Mouse (Mus musculus): ENCODE results near the gene Zfp13. TPM values are rescaled to one million over a fixed set of nuclear protein-coding genes. Genes with fewer than 3 reads are reported as not detected.

The Zfp13 gene
- 37.1 and 44.1 TPM in 2 replicates for polyA plus RNA-seq (2012; rRNA removed)

DNA sequence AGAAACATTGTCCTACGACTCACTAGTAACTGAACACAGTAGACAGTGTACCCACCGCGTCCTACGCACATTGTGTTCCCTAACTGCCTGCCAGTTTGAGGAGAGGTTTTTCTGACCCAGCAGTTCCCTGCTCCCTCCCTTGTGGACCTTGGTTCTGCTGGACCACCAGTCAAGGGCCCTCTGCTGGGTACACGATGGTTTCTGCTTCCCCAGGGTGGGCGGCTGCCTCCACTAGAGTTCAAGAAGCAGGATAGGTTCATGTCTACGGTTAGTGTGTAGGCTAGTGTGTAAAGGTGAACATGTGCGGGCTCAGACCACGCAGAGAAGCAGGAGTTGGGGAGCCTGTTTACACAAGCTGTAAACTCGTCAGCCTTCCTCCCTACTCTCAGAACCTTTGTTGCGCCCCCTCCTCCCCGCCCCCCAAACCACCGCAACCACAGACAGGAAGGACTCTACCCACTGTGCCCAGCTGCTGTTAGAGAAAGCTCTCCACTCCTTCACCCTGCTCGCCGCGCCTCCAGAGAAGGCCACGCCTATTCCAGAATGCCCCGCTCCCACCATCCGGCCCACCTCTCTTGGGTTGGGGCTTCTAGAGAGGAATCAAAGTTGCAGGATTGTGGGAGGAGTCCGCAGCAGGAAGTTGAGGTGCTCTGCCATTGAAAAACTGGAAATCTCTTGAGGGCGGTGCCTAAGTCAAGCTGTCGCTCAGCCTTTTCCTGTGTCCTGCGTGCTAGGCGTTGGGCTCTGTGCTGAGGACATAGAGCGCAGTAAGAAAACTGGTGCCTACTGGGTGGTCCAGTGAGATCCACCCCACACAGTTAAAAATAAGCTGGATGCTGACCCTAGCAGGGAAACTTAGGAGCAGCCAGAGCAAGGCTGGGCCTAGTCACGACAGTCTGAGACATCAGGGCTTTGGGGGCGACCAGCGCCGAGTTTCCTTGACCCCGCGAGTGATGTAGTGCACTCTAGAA, at the start of gene Zfp13:
Zfp13 (minus strand) TSS at position 906 of the 971 bp plus-strand sequence.

DNA sequence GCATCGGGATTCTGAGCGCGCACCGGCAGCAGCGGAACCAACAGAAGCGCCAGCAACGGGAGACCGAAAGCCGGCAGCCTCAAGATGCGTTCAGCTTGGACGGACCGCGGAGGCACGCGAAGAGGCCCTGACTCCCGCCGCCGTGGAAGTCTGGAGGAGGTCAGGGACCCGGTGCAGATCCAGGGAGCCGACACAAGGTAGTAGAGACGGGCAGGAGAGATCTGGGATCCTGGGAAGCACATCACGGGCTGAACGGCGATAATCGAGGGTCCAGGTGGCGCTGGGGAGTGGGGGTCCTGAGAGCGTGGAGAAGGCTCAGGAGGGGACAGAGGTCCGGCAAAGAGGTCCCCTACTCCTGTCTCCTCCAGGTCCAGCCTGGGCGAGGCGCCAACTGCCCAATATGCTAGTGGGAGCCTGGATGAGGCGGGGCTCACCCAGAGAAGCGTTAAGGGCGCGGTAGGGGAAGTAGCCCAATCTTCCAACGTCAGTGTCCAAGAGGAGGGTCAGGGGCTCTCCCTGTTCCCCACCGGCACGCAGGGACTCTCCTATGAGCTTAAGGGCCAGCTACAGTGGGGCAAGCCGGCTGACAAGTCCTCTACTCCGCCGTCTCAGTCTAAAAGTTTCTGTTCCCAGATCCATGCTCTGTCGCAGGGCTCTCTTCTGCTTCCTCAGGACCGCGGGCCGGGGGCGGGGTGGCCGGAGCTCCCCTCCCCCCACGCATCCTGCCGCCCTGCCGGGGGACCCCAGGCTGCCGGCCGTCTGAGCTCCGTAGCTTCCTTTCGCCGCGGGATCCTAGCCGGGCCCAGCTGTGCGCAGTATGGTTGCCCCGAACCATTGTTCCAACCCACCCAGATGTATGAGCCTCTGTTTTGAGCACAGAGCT, 45.6 kb upstream of the Zfp13 start, which contains the start of gene Mmp25:
Mmp25 (minus strand) TSS at position 665 of the 883 bp plus-strand sequence.

DNA sequence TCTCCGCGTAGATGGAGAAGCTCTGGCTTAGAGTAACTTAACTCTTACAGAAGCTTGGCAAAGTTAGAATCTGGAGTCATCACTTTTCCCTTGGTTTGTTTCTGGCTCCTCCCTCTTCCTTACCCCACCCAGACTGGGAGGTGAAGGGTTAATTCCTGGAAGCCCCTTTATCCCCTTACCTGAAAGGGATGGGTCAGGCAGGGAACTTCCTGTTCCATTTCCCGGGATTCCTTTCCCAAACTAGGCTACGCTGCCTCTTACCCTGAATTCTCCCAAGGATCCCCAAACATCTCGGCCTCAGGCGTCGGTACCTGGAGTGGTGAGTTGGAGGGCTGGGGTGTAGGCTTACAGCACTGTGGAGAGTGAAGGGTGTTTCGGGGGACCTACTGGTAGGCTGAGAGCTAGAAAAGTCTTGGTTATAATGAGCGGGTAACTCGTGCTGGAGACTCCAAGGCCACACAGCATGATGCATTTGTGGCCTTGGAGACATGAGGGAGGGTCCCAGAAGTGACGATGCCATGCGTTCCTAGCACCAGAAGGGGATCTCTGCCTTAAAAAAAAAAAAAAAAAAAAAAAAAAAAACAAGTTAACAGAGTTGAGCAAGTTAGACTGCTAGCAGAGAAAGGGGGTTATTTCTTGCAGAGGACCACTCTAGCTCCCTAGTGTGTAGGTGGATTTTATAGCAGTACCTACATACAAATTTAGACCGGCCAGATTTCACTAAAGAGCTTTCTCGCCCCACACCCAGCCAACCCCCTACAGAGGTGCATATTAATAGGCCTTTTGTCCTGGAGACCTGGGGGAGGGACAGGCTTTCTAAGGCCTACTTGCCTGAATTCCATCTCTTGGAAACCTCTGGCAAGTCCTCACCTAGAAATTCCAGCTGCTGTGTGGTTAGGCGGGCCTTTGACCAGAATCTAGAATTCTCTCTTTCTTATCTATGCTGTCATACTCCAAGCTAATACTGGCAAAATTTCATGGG, 1.6 kb upstream of the Zfp13 start, which contains the start of gene Zscan10:
Zscan10 (plus strand) TSS at position 216 of the 982 bp plus-strand sequence.

DNA sequence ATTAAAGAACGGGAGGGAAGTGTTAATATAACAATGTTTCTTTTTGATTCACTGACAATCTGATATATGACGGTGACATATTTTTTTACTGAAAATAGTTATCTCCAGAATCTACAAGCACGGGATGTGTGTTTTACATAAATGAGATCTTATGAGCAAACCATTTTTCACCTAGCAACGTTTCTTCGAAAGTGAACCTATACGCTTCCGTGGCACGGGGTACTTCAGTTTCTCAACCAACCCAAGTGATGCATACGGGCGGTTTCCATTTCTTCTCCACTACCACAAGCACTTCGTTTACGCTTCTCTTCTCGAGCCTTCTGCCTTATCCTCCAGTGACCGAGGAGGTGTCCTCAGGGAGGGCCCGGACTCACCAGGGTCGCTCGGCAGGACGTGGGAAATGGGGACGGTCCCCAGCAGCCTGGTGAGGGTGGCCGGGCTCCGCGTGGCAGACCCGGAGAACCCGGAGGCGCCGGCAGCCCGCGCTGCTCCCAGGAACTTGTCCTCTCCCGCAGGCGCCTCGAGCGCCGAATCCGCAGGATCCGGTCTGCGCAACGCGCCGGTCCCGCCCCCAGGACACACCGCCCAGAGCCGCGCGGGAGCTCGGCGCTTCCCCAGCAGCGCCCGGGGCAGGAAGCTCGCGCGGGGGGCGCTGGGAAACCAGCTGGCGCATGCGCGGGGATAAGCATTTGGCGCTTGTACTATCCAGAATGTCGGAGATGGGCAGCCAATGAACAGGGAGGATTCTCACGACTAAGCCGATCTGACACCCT, 35.5 kb downstream of the Zfp13 start, which contains the start of gene Zfp213:
Zfp213 (minus strand) TSS at position 644 of the 773 bp plus-strand sequence.

Other genes with a start within 250 kb of the Zfp13 start
- gene Vmn2r116, start 214.9 kb downstream of the Zfp13 start, polyA plus RNA-seq (2012; rRNA removed) = not detected in 2 replicates
- not detected in 2 replicates for gene Vmn2r117, start 119.8 kb downstream of the Zfp13 start, polyA plus RNA-seq (2012; rRNA removed)
- 28.2 and 29.6 TPM in 2 replicates for gene Zfp213, start 35.2 kb downstream of the Zfp13 start, polyA plus RNA-seq (2012; rRNA removed)
- gene Zscan10, start 1.4 kb upstream of the Zfp13 start, polyA plus RNA-seq (2012; rRNA removed) = 0.11 and 0.26 TPM in 2 replicates
- gene Mmp25, start 45.8 kb upstream of the Zfp13 start, polyA plus RNA-seq (2012; rRNA removed) = 0.45 and 0.59 TPM in 2 replicates
- gene Bicdl2, start 61.0 kb upstream of the Zfp13 start, polyA plus RNA-seq (2012; rRNA removed) = 1.9 and 2.2 TPM in 2 replicates
- gene Hcfc1r1, start 74.1 kb upstream of the Zfp13 start, polyA plus RNA-seq (2012; rRNA removed) = 255 and 265 TPM in 2 replicates
- gene Thoc6, start 74.4 kb upstream of the Zfp13 start, polyA plus RNA-seq (2012; rRNA removed) = 33.8 and 40.2 TPM in 2 replicates
- 86.1 and 128 TPM in 2 replicates for gene Tnfrsf12a, start 78.0 kb upstream of the Zfp13 start, polyA plus RNA-seq (2012; rRNA removed)
- gene Cldn6, start 79.8 kb upstream of the Zfp13 start, polyA plus RNA-seq (2012; rRNA removed) = 0.17 and 0.45 TPM in 2 replicates
- gene Cldn9, start 84.5 kb upstream of the Zfp13 start, polyA plus RNA-seq (2012; rRNA removed) = 0.43 and 0.55 TPM in 2 replicates
- 0.20 and 0.23 TPM in 2 replicates for gene 1520401A03Rik, start 123.3 kb upstream of the Zfp13 start, polyA plus RNA-seq (2012; rRNA removed)
- gene Pkmyt1, start 126.8 kb upstream of the Zfp13 start, polyA plus RNA-seq (2012; rRNA removed) = 42.7 and 44.1 TPM in 2 replicates
- 53.7 and 55.7 TPM in 2 replicates for gene Paqr4, start 141.4 kb upstream of the Zfp13 start, polyA plus RNA-seq (2012; rRNA removed)
- 0.11 and 0.25 TPM in 2 replicates for gene Kremen2, start 146.3 kb upstream of the Zfp13 start, polyA plus RNA-seq (2012; rRNA removed)
- 49.4 and 56.6 TPM in 2 replicates for gene Flywch1, start 172.1 kb upstream of the Zfp13 start, polyA plus RNA-seq (2012; rRNA removed)
- gene Flywch2, start 186.6 kb upstream of the Zfp13 start, polyA plus RNA-seq (2012; rRNA removed) = 14.5 and 15.3 TPM in 2 replicates
- 840 and 913 TPM in 2 replicates for gene Srrm2, start 191.0 kb upstream of the Zfp13 start, polyA plus RNA-seq (2012; rRNA removed)
- gene Elob, start 229.6 kb upstream of the Zfp13 start, polyA plus RNA-seq (2012; rRNA removed) = 548 and 704 TPM in 2 replicates
- 0.15 and 0.17 TPM in 2 replicates for gene Prss33, start 236.6 kb upstream of the Zfp13 start, polyA plus RNA-seq (2012; rRNA removed)
- 0.71 and 1.6 TPM in 2 replicates for gene Prss32, start 244.4 kb upstream of the Zfp13 start, polyA plus RNA-seq (2012; rRNA removed)
- 0.32 and 0.58 TPM in 2 replicates for gene Prss41, start 244.7 kb upstream of the Zfp13 start, polyA plus RNA-seq (2012; rRNA removed)

Measured in ovary, adult 2 months (tissue).